Mouse (Mus musculus): Measurements from ENCODE around the gene Ddit4l.
"Not testable (repeated sequence)": the region's sequence is repeated elsewhere in the genome, so short reads cannot be mapped to it uniquely, and the experiment has no call there.

The Ddit4l gene

GRCm38 (mm10) chr3:137621312-137621711 is at the start of gene Ddit4l:
TSS of gene Ddit4l (plus strand) at chr3:137621612.
- CTCF ChIA-PET, result not testable (repeated sequence)
- POLR2A ChIA-PET, result interaction anchor here in 1 of 4 experiments (1.2 kb wide), 1 partner anchor 347 kb away, joined by 3 read pairs; no protein-coding TSS in a partner anchor

GRCm38 (mm10) chr3:137576146-137576545 is 45.3 kb upstream of the Ddit4l start:
- POLR2A ChIA-PET, result no interaction called here

GRCm38 (mm10) chr3:137586376-137586969 is 34.9 kb upstream of the Ddit4l start:
- POLR2A ChIA-PET, result no interaction called here
- CTCF ChIA-PET, result no interaction called here

More at GRCm38 (mm10) chr3:137576146-137576545, 45.3 kb upstream of the Ddit4l start:
- CTCF ChIA-PET, result no interaction called here

GRCm38 (mm10) chr3:137589811-137590210 is 31.6 kb upstream of the Ddit4l start:
- ChIA-PET POLR2A (no interaction called here), CTCF (no interaction called here)

GRCm38 (mm10) chr3:137594332-137594905 is 27.0 kb upstream of the Ddit4l start:
- CTCF ChIA-PET, result no interaction called here
- POLR2A ChIA-PET, result no interaction called here

- CTCF ChIA-PET, result no interaction called here
Measured at GRCm38 (mm10) chr3:137608918-137609435, 12.4 kb upstream of the Ddit4l start.

GRCm38 (mm10) chr3:137610457-137611109 is 10.8 kb upstream of the Ddit4l start:
- ChIA-PET POLR2A (interaction anchor here in 1 of 4 experiments (0.7 kb wide), 1 partner anchor 253 kb away, joined by 3 read pairs; no protein-coding TSS in a partner anchor), CTCF (no interaction called here)

More at GRCm38 (mm10) chr3:137608918-137609435, 12.4 kb upstream of the Ddit4l start:
- POLR2A ChIA-PET, result no interaction called here

GRCm38 (mm10) chr3:137611110-137611857 is 10.1 kb upstream of the Ddit4l start:
- ChIA-PET CTCF (no interaction called here), POLR2A (no interaction called here)

GRCm38 (mm10) chr3:137611981-137612380 is 9.4 kb upstream of the Ddit4l start:
- POLR2A ChIA-PET, result interaction anchor here in 1 of 4 experiments (0.7 kb wide), 1 partner anchor 103 kb away, joined by 4 read pairs; no protein-coding TSS in a partner anchor
- CTCF ChIA-PET, result no interaction called here

- ChIA-PET POLR2A (no interaction called here), CTCF (no interaction called here)
Measured at GRCm38 (mm10) chr3:137620540-137620939, 872 bp upstream of the Ddit4l start.

GRCm38 (mm10) chr3:137622091-137622490 is 679 bp downstream of the Ddit4l start:
- CTCF ChIA-PET, result no interaction called here
- POLR2A ChIA-PET, result interaction anchor here in 1 of 4 experiments (1.2 to 1.5 kb wide), 2 partner anchors 347 to 521 kb away, joined by 3 to 5 read pairs; partner anchors contain the start of gene Trmt10a

GRCm38 (mm10) chr3:137622895-137623580 is 1.6 kb downstream of the Ddit4l start:
- ChIA-PET POLR2A (interaction anchor here in 2 of 4 experiments (0.6 to 1.6 kb wide), 6 partner anchors 25 to 522 kb away, joined by 3 to 6 read pairs (median 4); partner anchors contain the start of genes H2afz (in 1 of the 2), Mttp (in 1 of the 2) and Trmt10a (in 1 of the 2)), CTCF (interaction anchor here in 1 of 4 experiments (0.6 kb wide), 1 partner anchor 34 kb away, joined by 3 read pairs; no protein-coding TSS in a partner anchor)

- ChIA-PET CTCF (interaction anchor here in 1 of 4 experiments (0.6 kb wide), 1 partner anchor 33 kb away, joined by 3 read pairs; no protein-coding TSS in a partner anchor), POLR2A (interaction anchor here in 2 of 4 experiments (0.6 to 1.6 kb wide), 5 partner anchors 24 to 522 kb away, joined by 3 to 6 read pairs (median 3); partner anchors contain the start of genes H2afz (in 1 of the 2) and Mttp (in 1 of the 2))
Measured at GRCm38 (mm10) chr3:137623581-137624362, 2.4 kb downstream of the Ddit4l start.

GRCm38 (mm10) chr3:137625054-137625453 is 3.6 kb downstream of the Ddit4l start:
- ChIA-PET POLR2A (interaction anchor here in 2 of 4 experiments (0.5 to 0.6 kb wide), 2 partner anchors 240 to 693 kb away, joined by 3 to 4 read pairs; no protein-coding TSS in a partner anchor), CTCF (interaction anchor here in 1 of 4 experiments (0.5 kb wide), 1 partner anchor 128 kb away, joined by 5 read pairs; no protein-coding TSS in a partner anchor)

- ChIA-PET CTCF (no interaction called here), POLR2A (no interaction called here)
Measured at GRCm38 (mm10) chr3:137633726-137634125, 12.3 kb downstream of the Ddit4l start.

- ChIA-PET POLR2A (interaction anchor here in 1 of 4 experiments (0.5 kb wide), 1 partner anchor 618 kb away, joined by 3 read pairs; no protein-coding TSS in a partner anchor), CTCF (interaction anchor here in 1 of 4 experiments (0.6 kb wide), 1 partner anchor 93 kb away, joined by 4 read pairs; no protein-coding TSS in a partner anchor)
Measured at GRCm38 (mm10) chr3:137636571-137636970, 15.2 kb downstream of the Ddit4l start.

GRCm38 (mm10) chr3:137641238-137641637 is 19.8 kb downstream of the Ddit4l start:
- CTCF ChIA-PET, result no interaction called here

More at GRCm38 (mm10) chr3:137641238-137641637, 19.8 kb downstream of the Ddit4l start:
- POLR2A ChIA-PET, result no interaction called here
